Mouse (Mus musculus) spleen, adult 2 months (tissue): ENCODE data around the gene Otud7b. TPM values are rescaled to one million over a fixed set of nuclear protein-coding genes. Genes with fewer than 3 reads are reported as not detected.

Experiments
- DNase-seq, 2 experiments: peaks; one replicate each; pipeline versions ENCODE4 v3.0.0 to v3.0.0-alpha.2; 2012 to 2021; ENCODE audit warnings: low spot score in 2 of 2, low read depth in 1 of 2
- H3K27ac ChIP-seq: fragments of 200-500 bp; 2 replicates; pipeline ENCODE4 v1.5.1; 2012; ENCODE audit warnings: low read length, inconsistent platforms; ENCODE audit not compliant: insufficient read depth
- H3K27me3 ChIP-seq: fragments of 200-500 bp; 2 replicates; pipeline ENCODE4 v1.6.1; 2012; ENCODE audit warnings: mild to moderate bottlenecking, moderate library complexity, low read length, inconsistent platforms; ENCODE audit not compliant: control insufficient read depth, insufficient read depth
- H3K36me3 ChIP-seq: fragments of 200-500 bp; 2 replicates; pipeline ENCODE4 v1.6.1; 2012; ENCODE audit warnings: mild to moderate bottlenecking, low read length, inconsistent platforms; ENCODE audit not compliant: control insufficient read depth, insufficient read depth
- H3K4me1 ChIP-seq: fragments of 200-500 bp; 2 replicates; pipeline ENCODE4 v1.6.1; 2011; ENCODE audit warnings: inconsistent platforms; ENCODE audit not compliant: control insufficient read depth, insufficient read depth, insufficient read length
- H3K4me3 ChIP-seq: fragments of 200-500 bp; 2 replicates; pipeline ENCODE4 v1.5.1; 2011; ENCODE audit warnings: mild to moderate bottlenecking, inconsistent platforms; ENCODE audit not compliant: insufficient read depth, insufficient read length; ENCODE audit errors: extremely low read depth
- CTCF ChIP-seq: fragments of 200-500 bp; IDR thresholded peaks from 2 replicates; pipeline ENCODE4 v1.5.1; 2011; ENCODE audit warnings: mild to moderate bottlenecking, inconsistent platforms; ENCODE audit not compliant: insufficient read depth, insufficient read length, insufficient replicate concordance; ENCODE audit errors: extremely low read depth
- POLR2A ChIP-seq: fragments of 200-500 bp; IDR thresholded peaks from 2 replicates; pipeline ENCODE4 v1.6.1; 2011; ENCODE audit warnings: low read depth, low read length, inconsistent platforms
- WGBS: fragments of 180-500 bp; shearing (Covaris S2); methylation state at CpG from one replicate; pipeline ENCODE4 v1.1.7; 2018; 5-methylcytosine and 5-hydroxymethylcytosine counted together
- polyA plus RNA-seq: library from polyadenylated mRNA; depleted of rRNA; stranded (reverse); fragments of >200 nt; gene quantifications from 2 replicates; pipeline ENCODE4 v1.2.3, GENCODE M21; 2012; rRNA removed

Otud7b gene
- 11.1 and 19.8 TPM in 2 replicates for polyA plus RNA-seq

DNA sequence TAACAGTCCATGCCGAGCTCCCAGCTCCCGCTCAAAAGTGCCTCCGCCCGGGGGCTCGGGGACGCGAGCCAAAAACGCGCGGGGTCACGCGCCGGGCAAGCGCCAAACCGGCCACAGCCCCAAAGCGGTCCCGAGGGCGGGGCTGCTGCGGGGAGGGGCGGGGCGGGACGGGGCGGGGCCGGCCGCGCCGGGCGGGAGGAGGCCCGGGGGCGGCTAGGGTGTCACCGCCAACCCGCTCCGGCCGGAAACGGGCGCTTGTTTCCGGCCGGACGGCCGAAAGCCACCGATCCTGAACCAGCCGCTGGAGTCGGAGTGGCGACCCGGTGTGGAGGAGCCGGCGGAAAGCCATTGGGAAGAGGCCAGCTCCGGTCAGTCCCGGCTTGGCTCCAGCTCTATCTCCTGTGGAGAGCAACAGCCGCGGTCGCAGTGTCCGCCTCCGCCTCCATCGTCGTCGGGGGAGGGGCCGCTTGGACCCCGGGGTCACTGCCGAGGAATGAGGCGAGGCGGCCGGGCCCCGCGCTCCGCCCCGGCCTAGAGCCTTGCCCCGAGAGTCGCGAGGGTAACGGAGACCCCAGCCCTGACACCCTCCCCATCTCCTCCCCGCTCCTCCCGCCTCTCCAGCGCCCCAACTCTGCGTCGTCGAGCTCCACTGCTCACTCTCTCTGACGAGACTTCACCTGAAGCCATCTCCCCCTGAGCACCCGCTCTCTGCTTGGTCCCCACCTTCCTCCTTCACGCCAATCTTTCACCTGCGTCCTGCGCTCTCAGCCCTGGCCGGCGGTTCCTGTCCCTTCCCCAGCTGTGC, at the start of gene Otud7b:
Gene Otud7b, plus strand, starts transcription at position 267 of the 805 bp plus-strand sequence.
- peaks cover 3% of the 10 kb centered on the region; the same call in 1 of the 2 replicates for H3K4me1 ChIP-seq
- peaks cover 1% of the 10 kb centered on the region; the same call in 1 of the 2 replicates for H3K36me3 ChIP-seq
- H3K4me3 ChIP-seq = peak within 1 kb of the TSS; percentile 97
- peak; percentile 57 to 60 for DNase-seq
- under 1% methylated on average over 73 of the region's 84 CpGs for WGBS
- no peaks in the 10 kb centered on the region for H3K27me3 ChIP-seq
- TF ChIP-seq CTCF (no peak), POLR2A (no peak; the same call in 1 of the 2 replicates)
- peak within 1 kb of the TSS; percentile 94 for H3K27ac ChIP-seq

DNA sequence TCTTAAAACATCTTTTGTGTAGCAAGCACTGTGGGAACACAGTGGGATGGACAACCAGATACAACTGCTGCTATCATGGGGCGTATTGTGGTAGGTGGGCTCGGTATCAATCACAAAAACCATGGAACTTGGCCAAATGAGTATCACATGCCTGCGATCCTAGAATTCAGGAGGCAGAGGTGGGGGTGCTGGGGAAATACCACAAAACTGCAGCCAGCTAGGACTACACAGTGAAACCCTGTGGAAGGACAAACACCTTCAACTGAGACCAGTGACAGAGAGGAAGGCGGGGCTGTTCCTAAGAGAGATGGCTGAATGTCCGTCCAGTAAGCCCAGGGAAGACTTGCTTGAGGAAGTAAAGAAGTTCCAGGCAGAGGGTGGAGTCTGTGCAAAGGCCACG, 49.0 kb upstream of the Otud7b start:
- WGBS = 87% methylated on average over 6 of the region's 6 CpGs

DNA sequence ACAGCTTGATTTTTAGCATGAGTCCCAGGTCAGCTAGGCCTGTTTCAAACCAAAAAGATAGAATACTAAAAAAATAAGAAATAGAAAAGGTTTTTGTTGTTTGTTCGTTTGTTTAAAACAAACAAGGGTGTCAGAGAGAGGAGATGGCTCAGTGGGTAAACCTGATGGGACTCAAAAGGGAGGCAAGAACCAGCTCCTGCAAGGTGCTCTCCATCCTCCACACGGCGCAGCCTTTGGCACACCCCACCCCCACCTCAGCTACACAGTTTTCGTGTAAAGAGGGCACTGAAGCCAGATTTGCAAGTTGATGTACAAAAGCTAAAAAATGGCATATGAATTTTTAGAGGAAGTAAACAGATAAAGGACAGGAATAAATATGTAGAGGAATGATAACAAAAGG, 48.3 kb upstream of the Otud7b start:
- Histone ChIP-seq H3K4me1 (peaks cover 4% of the 10 kb centered on the region; the same call in 1 of the 2 replicates), H3K4me3 (no peak overlapping the region), H3K36me3 (peaks cover 3% of the 10 kb centered on the region), H3K27me3 (no peaks in the 10 kb centered on the region), H3K27ac (no peak overlapping the region)
- TF ChIP-seq POLR2A = no peak
- TF ChIP-seq CTCF = no peak
- DNase-seq = no peak
- 90% methylated on average over 4 of the region's 4 CpGs for WGBS

More for the DNA sequence above, 49.0 kb upstream of the Otud7b start:
- TF ChIP-seq CTCF (no peak), POLR2A (no peak)
- peaks cover 3% of the 10 kb centered on the region for H3K36me3 ChIP-seq
- no peak overlapping the region for H3K27ac ChIP-seq
- H3K4me3 ChIP-seq = no peak overlapping the region
- no peaks in the 10 kb centered on the region for H3K27me3 ChIP-seq
- DNase-seq = no peak
- H3K4me1 ChIP-seq = peaks cover 4% of the 10 kb centered on the region; the same call in 1 of the 2 replicates

DNA sequence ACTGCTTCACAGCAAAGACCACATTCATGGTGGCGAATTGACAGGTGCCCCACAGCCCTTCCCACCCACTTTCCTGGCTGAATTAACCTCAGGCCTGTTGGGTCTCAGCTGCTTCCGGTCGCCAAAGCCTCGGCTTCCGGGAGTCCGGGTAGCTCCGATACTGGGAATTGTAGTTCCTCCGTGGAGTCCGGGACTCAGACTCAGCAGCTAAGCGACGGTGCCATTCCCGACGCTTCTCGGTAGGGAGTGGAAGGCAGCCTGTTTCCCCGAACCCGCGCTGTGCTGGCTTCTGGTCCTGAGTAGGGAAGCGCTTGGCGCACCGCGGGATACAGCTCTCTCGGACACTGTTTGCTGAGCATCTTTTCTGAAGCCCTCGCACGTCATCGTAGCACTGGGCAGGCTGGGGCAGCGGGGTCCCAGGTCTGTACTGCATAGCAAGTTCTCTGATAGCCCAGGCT, 46.6 kb upstream of the Otud7b start:
- Histone ChIP-seq H3K4me1 (peaks cover 4% of the 10 kb centered on the region; the same call in 1 of the 2 replicates), H3K4me3 (peak overlapping the region; percentile 70), H3K27ac (peak overlapping the region; percentile 10; the same call in 1 of the 2 replicates), H3K36me3 (peaks cover 2% of the 10 kb centered on the region), H3K27me3 (no peaks in the 10 kb centered on the region)
- DNase-seq = peak; percentile 65 to 74
- under 1% methylated on average over 26 of the region's 26 CpGs for WGBS
- TF ChIP-seq POLR2A = no peak
- no peak for TF ChIP-seq CTCF

DNA sequence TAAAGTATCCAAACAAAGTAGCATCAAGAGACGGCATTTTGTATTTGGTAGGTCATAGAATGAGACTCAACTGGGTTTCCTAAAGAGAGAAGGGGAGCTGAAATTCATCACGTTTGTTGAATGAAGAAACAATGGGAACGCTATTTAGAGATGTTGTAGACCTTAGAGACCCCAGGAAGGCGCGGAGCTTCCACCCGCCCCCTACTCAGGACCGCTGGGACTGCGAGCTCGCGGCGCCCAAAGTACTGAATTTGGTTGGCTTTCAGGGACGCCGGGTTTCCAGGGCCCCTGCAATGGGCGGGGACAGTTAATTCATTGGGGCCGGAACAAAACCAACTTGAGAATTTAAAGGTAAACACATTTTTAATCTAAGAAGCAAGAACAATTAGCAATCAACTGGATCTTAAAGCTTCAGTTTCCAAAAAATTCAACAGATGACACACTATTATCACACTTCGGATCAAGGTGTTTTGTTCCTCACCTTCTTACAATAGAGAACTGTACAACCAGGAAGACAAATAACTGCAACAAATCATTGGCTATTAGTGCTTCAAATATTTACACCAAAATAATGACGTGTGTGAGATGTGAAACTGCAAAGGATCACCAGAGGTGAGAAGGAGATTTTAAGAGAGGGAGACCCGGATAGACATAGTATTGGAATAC, 46.0 kb upstream of the Otud7b start, which contains the start of gene Vps45:
Gene Vps45, minus strand, starts transcription at position 236 of the 666 bp plus-strand sequence.
- TF ChIP-seq POLR2A (no peak), CTCF (no peak)
- Histone ChIP-seq H3K4me1 (peaks cover 4% of the 10 kb centered on the region; the same call in 1 of the 2 replicates), H3K27me3 (no peaks in the 10 kb centered on the region), H3K4me3 (peak within 1 kb of the TSS; percentile 70), H3K27ac (peak within 1 kb of the TSS; percentile 33), H3K36me3 (peaks cover 1% of the 10 kb centered on the region)
- DNase-seq = peak; percentile 31 to 59
- 3% methylated on average over 18 of the region's 18 CpGs for WGBS

DNA sequence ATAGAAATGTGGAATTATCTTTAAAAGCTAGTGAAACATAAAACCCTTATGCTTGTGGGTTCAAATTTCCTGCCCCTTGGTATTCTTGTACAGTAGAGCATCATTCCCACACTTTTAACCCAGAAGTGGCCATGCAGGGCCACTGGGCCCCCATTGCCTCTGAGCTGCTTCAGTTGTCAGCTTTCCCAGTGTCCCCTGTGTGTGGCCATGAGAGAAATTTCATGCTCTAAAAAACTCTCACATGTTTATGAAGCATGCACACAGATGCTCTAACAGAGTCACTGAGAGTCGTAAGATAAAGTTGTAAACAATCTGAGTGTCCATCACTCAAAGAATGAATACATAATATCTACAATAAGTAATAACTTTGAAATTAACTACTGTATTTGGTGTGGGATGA, 44.2 kb upstream of the Otud7b start:
- Histone ChIP-seq H3K4me3 (no peak overlapping the region), H3K4me1 (peaks cover 4% of the 10 kb centered on the region; the same call in 1 of the 2 replicates), H3K36me3 (peaks cover 1% of the 10 kb centered on the region), H3K27ac (no peak overlapping the region), H3K27me3 (no peaks in the 10 kb centered on the region)
- DNase-seq = no peak
- TF ChIP-seq POLR2A (no peak), CTCF (no peak)
- 90% methylated on average over 1 of the region's 1 CpGs for WGBS
